Mouse (Mus musculus) thymus, postnatal 14 days (tissue): ENCODE results near the gene Oxsm.

ENCODE experiments used
- DNase-seq: peaks from one replicate; pipeline ENCODE4 v3.0.0; 2021

Oxsm gene

DNA sequence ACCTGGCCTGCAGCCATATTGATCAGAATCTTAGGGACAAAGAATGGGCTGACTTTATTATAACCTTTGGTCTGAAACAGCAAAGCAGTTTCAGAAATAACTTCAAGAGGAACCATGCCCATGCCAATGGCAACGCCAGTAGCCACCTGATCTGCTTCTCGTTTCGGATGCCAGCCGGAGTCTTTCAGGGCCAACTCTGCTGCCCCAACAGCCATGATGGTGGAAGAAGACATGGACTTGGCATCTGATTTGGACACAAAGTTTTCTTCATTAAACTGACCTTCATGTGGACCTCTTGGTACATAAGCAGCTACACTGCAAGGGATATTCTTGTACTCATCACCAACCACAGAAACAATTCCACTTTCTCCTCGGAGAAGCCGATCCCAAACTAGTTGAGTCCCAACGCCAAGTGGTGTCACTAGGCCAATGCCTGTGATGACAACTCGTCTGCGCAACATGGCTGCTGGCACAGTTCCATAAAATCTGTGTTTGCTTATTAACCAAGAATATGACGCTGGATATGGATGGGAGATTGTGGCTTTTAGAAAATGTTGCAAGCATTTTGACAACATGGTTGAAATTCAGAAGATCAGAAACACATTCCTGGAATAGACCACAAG, 7.3 kb downstream of the Oxsm start:
- no peak for DNase-seq

DNA sequence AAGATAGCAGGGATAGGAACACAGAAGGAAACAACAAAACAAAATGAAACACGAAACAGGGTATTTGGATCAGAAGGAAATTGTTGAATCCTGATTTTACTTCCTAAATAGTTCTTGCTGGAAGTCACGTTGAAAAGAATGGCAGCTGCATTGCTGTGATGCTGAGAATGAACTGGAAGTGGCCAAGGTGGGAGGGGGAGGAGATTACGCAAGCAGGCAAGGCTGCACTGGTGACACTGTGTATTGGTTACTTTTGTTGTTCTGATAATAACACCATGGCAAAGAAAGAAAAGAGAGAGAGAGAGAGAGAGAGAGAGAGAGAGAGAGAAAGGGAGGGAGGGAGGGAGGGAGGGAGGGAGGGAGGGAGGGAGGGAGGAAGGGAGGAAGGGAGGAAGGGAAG, 13.1 kb downstream of the Oxsm start:
- no peak for DNase-seq

DNA sequence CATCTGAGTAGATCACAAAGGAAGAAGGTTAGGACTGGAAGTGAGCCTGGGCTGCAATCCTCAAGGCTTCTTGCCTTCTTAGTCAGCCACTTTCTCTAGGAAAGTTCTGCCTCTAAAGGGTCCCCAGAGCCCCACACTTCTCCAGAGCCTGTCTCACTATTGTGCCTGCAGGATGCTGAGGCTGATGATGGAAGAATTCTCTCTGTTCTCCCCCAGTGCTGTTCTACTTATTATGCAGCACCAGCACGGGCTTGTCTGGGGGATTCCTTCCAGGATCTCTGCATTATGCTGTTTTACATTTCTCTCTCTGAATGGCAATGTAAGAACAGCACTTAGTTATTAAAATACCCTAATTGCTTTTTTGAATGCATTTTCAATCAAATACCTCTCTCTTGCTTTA, 16.1 kb downstream of the Oxsm start:
- DNase-seq: no peak

DNA sequence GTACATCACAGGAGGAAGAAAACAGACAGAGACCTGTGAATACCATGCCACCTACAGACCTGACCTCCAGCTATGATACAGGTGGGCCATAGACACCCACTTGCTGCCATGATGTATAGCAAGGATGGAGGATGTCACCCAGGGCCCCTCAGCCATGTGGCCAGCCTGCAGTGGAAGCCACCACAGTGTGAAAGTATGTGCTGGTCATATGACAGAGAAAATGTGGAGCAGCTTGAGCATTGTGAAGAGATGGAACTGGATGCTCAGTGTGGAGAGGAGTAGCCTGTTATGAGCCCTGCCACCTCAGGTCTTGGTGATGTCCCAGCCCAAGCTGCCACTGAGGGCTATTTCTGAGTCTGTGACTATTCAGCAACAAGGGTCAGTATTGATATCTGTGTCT, 19.0 kb downstream of the Oxsm start:
- DNase-seq: no peak

DNA sequence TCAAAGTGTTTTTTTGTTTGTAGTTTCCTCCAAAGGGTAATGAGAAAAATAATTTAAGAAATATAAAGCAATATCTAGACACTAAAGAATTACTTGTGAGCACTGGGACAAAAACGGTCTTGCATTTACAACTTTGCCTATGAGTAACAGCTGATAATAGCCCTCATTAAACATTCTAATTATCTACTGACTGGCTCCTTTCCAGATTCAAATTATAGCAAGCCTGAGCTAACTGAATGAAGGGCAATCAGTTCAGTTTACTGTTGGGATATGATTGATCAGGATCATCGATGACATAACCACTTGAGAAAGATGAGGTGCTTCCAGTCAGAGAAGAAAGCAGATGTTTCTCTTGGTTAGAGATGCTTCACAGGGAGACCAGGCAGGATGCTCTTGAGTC, 20.2 kb downstream of the Oxsm start:
- no peak for DNase-seq

DNA sequence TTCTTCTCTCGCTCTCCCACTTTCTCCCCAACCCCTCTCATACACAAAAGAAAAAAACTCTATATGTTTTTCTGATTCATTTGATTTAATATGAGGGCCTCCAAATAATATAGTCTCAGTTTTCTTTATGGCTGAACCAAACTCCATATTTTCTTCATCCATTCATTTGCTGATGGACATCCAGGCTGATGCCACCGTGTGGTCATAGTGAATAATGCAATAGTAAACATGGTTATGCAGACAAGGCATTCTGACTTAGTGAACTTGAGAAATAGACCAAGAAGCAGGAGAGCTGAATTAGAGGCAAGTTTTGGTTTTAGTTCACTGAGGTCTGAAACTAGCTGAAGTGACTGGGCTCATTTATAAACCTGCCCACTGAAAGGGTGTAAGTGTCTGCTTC, 30.6 kb downstream of the Oxsm start:
- DNase-seq: peak; percentile 46

DNA sequence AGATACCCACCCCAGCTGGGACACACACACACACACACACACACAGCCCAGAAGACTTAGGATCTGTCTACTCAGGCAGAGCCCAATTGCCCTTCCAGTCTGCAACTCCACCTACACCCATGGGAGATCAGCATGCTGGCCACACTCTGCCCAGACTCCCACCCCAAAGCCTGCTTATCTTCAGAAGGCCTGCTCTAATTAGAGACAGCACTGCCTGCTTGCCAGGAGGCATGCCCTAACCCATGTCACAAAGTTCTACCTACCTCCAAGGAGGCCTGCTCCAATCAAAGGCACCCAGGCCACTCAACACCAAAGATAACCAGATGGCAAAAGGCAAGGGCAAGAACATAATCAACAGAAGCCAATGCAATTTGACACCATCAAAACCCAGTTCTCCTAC, 41.9 kb downstream of the Oxsm start:
- no peak for DNase-seq

DNA sequence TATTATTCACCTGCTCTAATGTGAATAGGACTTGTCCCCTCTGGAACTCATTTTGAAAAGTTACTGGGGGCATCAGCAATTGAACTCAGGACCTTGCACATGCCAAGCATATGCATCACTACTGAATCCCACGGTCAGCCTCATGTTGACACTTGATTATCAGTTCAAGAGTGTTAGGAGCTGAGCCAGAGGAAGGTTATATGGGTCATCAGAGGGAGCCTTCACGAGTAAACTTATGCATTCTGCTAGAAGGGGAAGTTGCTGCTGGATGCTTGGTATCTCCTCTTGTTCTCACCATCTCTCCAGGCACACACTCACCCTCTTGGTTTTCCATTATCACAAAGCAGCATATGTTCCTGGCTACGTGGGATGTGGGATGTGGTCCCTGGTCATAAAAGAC, 47.9 kb downstream of the Oxsm start:
- DNase-seq: no peak

DNA sequence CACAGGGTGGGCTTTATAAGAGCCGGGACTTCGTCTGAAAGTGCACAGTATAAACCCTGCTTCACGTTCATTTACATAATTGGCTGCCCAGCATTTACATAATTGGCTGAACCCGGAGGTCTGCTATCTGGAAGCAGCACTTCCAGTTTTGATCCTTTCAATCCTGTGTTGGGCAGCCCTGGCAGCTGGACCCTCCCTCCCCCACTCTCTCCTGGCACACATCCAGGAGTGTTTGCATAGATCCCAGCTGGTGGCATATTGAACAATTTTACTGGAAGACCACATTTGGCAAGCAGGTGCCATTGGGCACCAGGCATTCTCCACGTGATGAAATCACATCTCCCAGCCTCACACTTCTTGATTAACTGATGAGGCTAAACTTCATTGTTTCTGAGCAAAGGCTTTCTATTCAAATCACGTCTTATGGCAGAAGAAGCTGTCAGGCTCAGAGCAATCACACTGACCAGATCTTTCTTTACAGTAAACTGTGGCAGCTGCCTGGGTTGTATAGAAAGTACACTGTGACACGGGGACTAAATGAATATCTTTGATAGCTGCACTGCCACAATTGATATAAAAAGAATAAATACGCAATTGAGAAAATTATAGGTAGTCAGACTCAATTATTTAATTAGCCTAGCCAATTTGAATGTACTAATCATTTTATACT, 48.5 kb downstream of the Oxsm start:
- DNase-seq: no peak

DNA sequence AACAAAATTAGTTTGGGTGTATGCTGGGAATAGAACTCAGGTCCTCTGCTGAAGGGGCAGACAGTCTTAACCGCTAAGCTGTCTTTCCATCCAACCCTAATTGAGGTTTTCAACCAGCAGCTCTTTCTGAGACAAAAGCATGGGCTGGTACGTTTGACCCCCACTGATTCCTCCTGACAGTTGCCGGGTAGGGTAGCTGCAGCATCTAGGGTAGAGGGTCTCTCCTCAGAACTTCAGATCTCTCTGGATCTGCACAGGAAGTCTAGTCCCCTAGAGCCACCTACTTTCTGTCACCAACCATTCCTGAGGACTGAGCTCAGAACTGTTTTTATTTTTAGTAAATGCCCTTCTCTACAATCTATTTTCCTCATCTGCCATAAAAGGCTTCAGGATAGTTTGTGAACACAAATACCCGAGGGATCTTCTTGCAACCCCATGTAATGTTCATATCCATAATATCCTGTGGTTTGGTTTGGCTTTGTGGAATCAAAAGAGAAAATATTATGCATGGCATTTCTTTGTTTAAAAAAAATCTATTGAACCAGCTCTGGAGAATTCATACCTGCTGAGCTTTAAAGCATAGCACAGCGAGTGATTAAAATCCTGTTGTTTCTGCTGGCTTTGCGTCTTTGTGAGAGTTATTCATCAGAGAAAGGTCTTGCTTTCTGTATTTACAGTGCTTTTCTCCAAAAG, 49.2 kb downstream of the Oxsm start:
- DNase-seq: no peak

DNA sequence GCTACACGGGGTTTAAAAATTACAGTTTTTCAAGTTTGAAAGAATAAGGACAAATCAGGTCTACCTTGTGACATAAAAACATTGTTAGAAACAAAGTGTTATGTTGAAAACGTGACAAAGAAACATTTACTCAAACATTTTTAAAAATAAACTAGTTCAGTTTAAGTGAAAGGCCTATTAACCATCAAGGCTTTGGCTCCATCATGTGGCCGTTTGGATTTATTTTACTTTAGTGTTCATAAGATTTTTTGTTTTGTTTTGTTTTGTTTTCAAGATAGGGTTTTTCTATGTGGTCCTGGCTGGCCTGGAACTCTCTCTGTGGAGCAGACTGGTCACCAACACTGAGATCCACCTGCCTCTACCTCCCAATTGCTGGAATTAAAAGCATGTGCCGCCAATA, 53.1 kb downstream of the Oxsm start:
- DNase-seq: peak; percentile 70

DNA sequence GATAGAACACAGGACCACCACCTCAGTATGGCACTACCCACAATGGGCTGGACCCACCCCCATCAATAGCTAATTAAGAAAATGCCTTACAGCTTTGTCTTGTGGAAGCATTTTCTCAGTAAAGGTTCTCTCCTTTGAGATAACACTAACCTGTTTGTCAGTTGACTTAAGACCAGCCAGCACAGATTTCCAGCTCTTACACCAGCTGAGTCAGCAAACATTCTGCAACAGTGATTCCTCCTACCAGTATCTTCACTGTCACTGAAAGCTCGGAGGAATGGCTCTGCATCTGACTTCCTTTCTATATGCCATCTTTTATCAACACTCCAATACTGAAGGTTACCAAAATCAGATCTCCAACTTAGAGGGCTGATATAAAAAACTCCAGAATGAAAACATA, 54.1 kb downstream of the Oxsm start:
- DNase-seq: peak; percentile 41

DNA sequence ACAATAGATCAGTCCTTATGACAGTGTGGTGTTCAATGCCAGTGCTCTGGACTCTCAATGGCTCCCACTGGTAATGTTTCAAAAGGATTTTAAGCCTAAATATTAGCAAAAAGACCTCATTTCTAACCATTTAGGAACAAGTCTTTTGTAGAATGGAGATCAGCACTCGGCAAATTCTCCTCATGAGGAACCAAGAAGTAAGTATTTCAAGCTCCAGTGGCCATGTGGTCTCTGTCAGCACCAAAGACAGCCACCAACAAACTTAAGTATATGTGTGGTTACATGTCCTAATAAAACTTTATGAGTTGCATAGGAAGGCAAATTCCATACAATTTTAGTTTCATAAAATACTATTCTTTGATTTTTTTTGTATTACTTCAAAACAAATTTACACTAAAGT, 55.5 kb downstream of the Oxsm start:
- DNase-seq: no peak

DNA sequence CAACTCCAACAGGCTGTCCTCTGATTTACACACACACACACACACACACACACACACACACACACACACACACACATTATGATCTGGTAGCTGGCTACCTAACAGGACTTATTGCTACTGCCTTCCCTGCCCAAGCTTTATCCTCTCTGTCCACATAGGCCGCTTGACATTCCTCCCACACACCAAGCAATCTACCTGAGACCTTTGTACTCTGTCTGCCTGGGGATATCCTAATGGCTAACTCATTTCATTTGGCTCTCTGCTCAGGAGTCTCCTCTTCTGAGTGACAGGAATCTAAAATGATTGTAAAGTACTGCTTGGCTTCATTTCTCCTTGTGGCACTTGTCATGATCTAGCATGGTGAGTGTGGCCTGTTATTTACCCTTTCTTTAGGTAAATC, 60.5 kb downstream of the Oxsm start:
- DNase-seq: no peak
